Comparison of ENCODE assay signal across 11 mouse cellular contexts in the genomic region with DNA sequence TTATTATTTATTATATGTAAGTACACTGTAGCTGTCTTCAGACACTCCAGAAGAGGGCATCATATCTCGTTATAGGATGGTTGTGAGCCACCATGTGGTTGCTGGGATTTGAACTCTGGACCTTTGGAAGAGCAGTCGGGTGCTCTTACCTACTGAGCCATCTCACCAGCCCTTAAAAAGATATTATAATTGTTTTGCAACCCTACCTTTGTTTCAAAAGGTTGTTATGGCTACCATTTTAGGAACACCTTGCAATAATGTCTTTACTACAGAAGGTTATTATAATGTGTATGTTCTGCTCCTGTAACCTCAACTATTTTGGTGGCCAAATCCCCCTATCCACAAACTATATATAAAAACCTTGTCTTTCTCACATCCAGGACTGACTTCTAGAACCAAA. TPM values are rescaled to one million over a fixed set of nuclear protein-coding genes. Genes with fewer than 3 reads are reported as not detected.
DNase-seq lines count a peak whose midpoint lies in the region; ATAC-seq and TF ChIP-seq lines count a peak whose summit lies in the region.
"Not testable (repeated sequence)": the region's sequence is repeated elsewhere in the genome, so short reads cannot be mapped to it uniquely, and the experiment has no call there.
"Had no signal": no experiment of that assay in that cellular context is flagged by ENCODE, and none has a peak within 500 bp of the region (broad histone marks: within the 10 kb centered on the region; RNA-seq: fewer than 3 reads in every experiment).

No protein-coding gene starts in this region.

- H3K27ac ChIP-seq in ES-Bruce4 (ENCODE audit: insufficient read depth, low read length); embryonic facial prominence, embryonic 15.5 days (replicated peaks); heart, embryonic 11.5 days (ENCODE audit: low read depth, low read length); hindbrain, embryonic 15.5 days (replicated peaks); limb, embryonic 10.5 days; midbrain, embryonic 11.5 days (ENCODE audit: low read depth, low read length); stomach, embryonic 16.5 days (ENCODE audit: low read length): not testable (repeated sequence)
- peak overlapping the region; percentile 95; the same call in 1 of the 2 replicates for H3K27ac ChIP-seq in liver, embryonic 15.5 days (replicated peaks)

- H3K4me3 ChIP-seq in ES-Bruce4 (ENCODE audit: low read depth, low read length); heart, embryonic 11.5 days (ENCODE audit: low read depth, low read length); stomach, embryonic 16.5 days (replicated peaks; ENCODE audit: low read length): not testable (repeated sequence)
- peak overlapping the region; percentile 75 for H3K4me3 ChIP-seq in embryonic facial prominence, embryonic 15.5 days (replicated peaks)
- H3K4me3 ChIP-seq in hindbrain, embryonic 15.5 days = peak overlapping the region; percentile 80; the same call in 1 of the 2 replicates
- H3K4me3 ChIP-seq in limb, embryonic 10.5 days = peak overlapping the region; percentile 78
- peak overlapping the region; percentile 90 for H3K4me3 ChIP-seq in liver, embryonic 15.5 days (replicated peaks)
- H3K4me3 ChIP-seq in midbrain, embryonic 11.5 days (ENCODE audit: low read depth, low read length) = peak overlapping the region; percentile 56; the same call in 1 of the 2 replicates

- not testable (repeated sequence) for DNase-seq in limb, embryonic 10.5 days (ENCODE audit: low spot score); midbrain, embryonic 11.5 days (ENCODE audit: low spot score, missing footprints)

- TF ChIP-seq POLR2A in ES-Bruce4 (IDR thresholded peaks at IDR 0.05; ENCODE audit: insufficient read depth, low read length) = not testable (repeated sequence)

- WGBS in embryonic facial prominence, embryonic 15.5 days = 92% methylated on average over 2 of the region's 2 CpGs
- WGBS in heart, embryonic 11.5 days (ENCODE audit: insufficient replicate concordance) = 85% methylated on average over 2 of the region's 2 CpGs
- 94% methylated on average over 2 of the region's 2 CpGs for WGBS in hindbrain, embryonic 15.5 days
- 95% methylated on average over 2 of the region's 2 CpGs for WGBS in limb, embryonic 10.5 days
- WGBS in liver, embryonic 15.5 days (ENCODE audit: insufficient replicate concordance) = 68% methylated on average over 2 of the region's 2 CpGs
- WGBS in midbrain, embryonic 11.5 days = 91% methylated on average over 2 of the region's 2 CpGs
- 83% methylated on average over 2 of the region's 2 CpGs for WGBS in stomach, embryonic 16.5 days

- not testable (repeated sequence) for TF ChIP-seq EP300 in ES-Bruce4 (IDR thresholded peaks at IDR 0.05; ENCODE audit: insufficient read depth, low read depth, low read length)

- H3K9me3 ChIP-seq in ES-Bruce4 (replicated peaks; ENCODE audit: control insufficient read depth, insufficient read depth, low read length, poor library complexity, severe bottlenecking); embryonic facial prominence, embryonic 15.5 days (replicated peaks); heart, embryonic 11.5 days (replicated peaks; ENCODE audit: control insufficient read depth, low read length); hindbrain, embryonic 15.5 days; limb, embryonic 10.5 days (replicated peaks); liver, embryonic 15.5 days (replicated peaks); midbrain, embryonic 11.5 days (ENCODE audit: control insufficient read depth, low read length); stomach, embryonic 16.5 days (replicated peaks; ENCODE audit: control insufficient read depth, low read length): not testable (repeated sequence)

- peak overlapping the region; percentile 70; the same call in 1 of the 2 replicates for H3K4me2 ChIP-seq in embryonic facial prominence, embryonic 15.5 days (replicated peaks)
- peak overlapping the region; percentile 91 for H3K4me2 ChIP-seq in heart, embryonic 11.5 days
- H3K4me2 ChIP-seq in hindbrain, embryonic 15.5 days = peak overlapping the region; percentile 83; the same call in 1 of the 2 replicates
- H3K4me2 ChIP-seq in liver, embryonic 15.5 days = peak overlapping the region; percentile 89
- peak overlapping the region; percentile 73; the same call in 1 of the 2 replicates for H3K4me2 ChIP-seq in midbrain, embryonic 11.5 days
- peak overlapping the region; percentile 88 for H3K4me2 ChIP-seq in stomach, embryonic 16.5 days (ENCODE audit: low read depth, low read length)

- H3K9ac ChIP-seq in ES-Bruce4 (ENCODE audit: low read depth, poor library complexity, severe bottlenecking) = peak overlapping the region; percentile 91
- not testable (repeated sequence) for H3K9ac ChIP-seq in embryonic facial prominence, embryonic 15.5 days; heart, embryonic 11.5 days (ENCODE audit: low read depth, low read length); hindbrain, embryonic 15.5 days; midbrain, embryonic 11.5 days (ENCODE audit: low read length)
- H3K9ac ChIP-seq in liver, embryonic 15.5 days = peak overlapping the region; percentile 91
- H3K9ac ChIP-seq in stomach, embryonic 16.5 days (ENCODE audit: low read length) = 0 out of 2 replicates have a peak overlapping the region, but pooled peaks have one; percentile 92

- ATAC-seq in embryonic facial prominence, embryonic 15.5 days (ENCODE audit: insufficient number of reproducible peaks, low FRiP score, low TSS enrichment, low read depth); heart, embryonic 11.5 days (replicated peaks; ENCODE audit: insufficient number of reproducible peaks, low FRiP score, low TSS enrichment); hindbrain, embryonic 15.5 days (ENCODE audit: low FRiP score, low read depth); liver, embryonic 15.5 days (ENCODE audit: insufficient read depth); midbrain, embryonic 11.5 days (ENCODE audit: low FRiP score); stomach, embryonic 16.5 days (ENCODE audit: insufficient read depth, low FRiP score): not testable (repeated sequence)

- H3K4me1 ChIP-seq in ES-Bruce4 (ENCODE audit: control insufficient read depth, insufficient read depth, low read length); heart, embryonic 11.5 days (ENCODE audit: control insufficient read depth, insufficient read depth, low read length): not testable (repeated sequence)
- H3K4me1 ChIP-seq in embryonic facial prominence, embryonic 15.5 days = peaks cover 26% of the 10 kb centered on the region
- peaks cover 18% of the 10 kb centered on the region for H3K4me1 ChIP-seq in hindbrain, embryonic 15.5 days (replicated peaks)
- peaks cover 48% of the 10 kb centered on the region for H3K4me1 ChIP-seq in limb, embryonic 10.5 days
- H3K4me1 ChIP-seq in liver, embryonic 15.5 days (replicated peaks) = peaks cover 44% of the 10 kb centered on the region
- H3K4me1 ChIP-seq in midbrain, embryonic 11.5 days (ENCODE audit: control insufficient read depth, insufficient read depth, low read length) = peaks cover 11% of the 10 kb centered on the region
- peaks cover 34% of the 10 kb centered on the region for H3K4me1 ChIP-seq in stomach, embryonic 16.5 days (ENCODE audit: control insufficient read depth, insufficient read depth, low read length)

- H3K36me3 ChIP-seq in ES-Bruce4 (ENCODE audit: control insufficient read depth, insufficient read depth, low read length, poor library complexity, severe bottlenecking); embryonic facial prominence, embryonic 15.5 days; heart, embryonic 11.5 days (ENCODE audit: control insufficient read depth, insufficient read depth, low read length); hindbrain, embryonic 15.5 days; liver, embryonic 15.5 days (replicated peaks); midbrain, embryonic 11.5 days (ENCODE audit: control insufficient read depth, insufficient read depth, low read length); stomach, embryonic 16.5 days (ENCODE audit: control insufficient read depth, insufficient read depth, low read length): not testable (repeated sequence)
- peaks cover 22% of the 10 kb centered on the region for H3K36me3 ChIP-seq in limb, embryonic 10.5 days

- H3K27me3 ChIP-seq in ES-Bruce4 (ENCODE audit: control insufficient read depth, insufficient read depth, low read length, poor library complexity, severe bottlenecking); embryonic facial prominence, embryonic 15.5 days; heart, embryonic 11.5 days (ENCODE audit: control insufficient read depth, insufficient read depth, low read length); hindbrain, embryonic 15.5 days; limb, embryonic 10.5 days (ENCODE audit: low read depth, poor library complexity, severe bottlenecking); liver, embryonic 15.5 days; midbrain, embryonic 11.5 days (ENCODE audit: control insufficient read depth, insufficient read depth, low read length); stomach, embryonic 16.5 days (ENCODE audit: control insufficient read depth, insufficient read depth, low read length): not testable (repeated sequence)

- TF ChIP-seq CTCF in ES-Bruce4 (IDR thresholded peaks at IDR 0.05; ENCODE audit: low read depth, low read length) = not testable (repeated sequence)

RNA-seq across cellular contexts. Expression of gene Pih1d1, which starts 1.1 kb away (rescaled TPM):
- polyA plus RNA-seq in ES-Bruce4 (2011; ENCODE audit: insufficient read depth, insufficient read length, low read depth, missing spikeins) = 38.5 and 43.6 TPM in 2 replicates
- polyA plus RNA-seq in embryonic facial prominence, embryonic 15.5 days (2015; fragmentation: Nextera tagmentation; extraction: Ambion mirVana) = 81.2 and 87.5 TPM in 2 replicates
- 99.1 and 99.6 TPM in 2 replicates for polyA plus RNA-seq in heart, embryonic 11.5 days (2014; fragmentation: Nextera tagmentation; extraction: Ambion mirVana)
- 92.4 and 98.8 TPM in 2 replicates for polyA plus RNA-seq in hindbrain, embryonic 15.5 days (2015; fragmentation: Nextera tagmentation; extraction: Ambion mirVana)
- 105 and 109 TPM in 2 replicates for polyA plus RNA-seq in limb, embryonic 10.5 days (2016; fragmentation: Nextera tagmentation; extraction: Ambion mirVana)
- 42.2 and 46.8 TPM in 2 replicates for polyA plus RNA-seq in liver, embryonic 15.5 days (2015; fragmentation: Nextera tagmentation; extraction: Ambion mirVana)
- polyA plus RNA-seq in midbrain, embryonic 11.5 days (2014; fragmentation: Nextera tagmentation; extraction: Ambion mirVana) = 104 and 105 TPM in 2 replicates
- polyA plus RNA-seq in stomach, embryonic 16.5 days (2015; fragmentation: Nextera tagmentation; extraction: Ambion mirVana) = 81.0 and 81.9 TPM in 2 replicates

RNA-seq across cellular contexts. Expression of gene Aldh16a1, which starts 1.3 kb away (rescaled TPM):
- polyA plus RNA-seq in ES-Bruce4 (2011; ENCODE audit: insufficient read depth, insufficient read length, low read depth, missing spikeins) = 36.9 and 44.2 TPM in 2 replicates
- 43.7 and 47.1 TPM in 2 replicates for polyA plus RNA-seq in embryonic facial prominence, embryonic 15.5 days (2015; fragmentation: Nextera tagmentation; extraction: Ambion mirVana)
- 28.7 and 28.9 TPM in 2 replicates for polyA plus RNA-seq in heart, embryonic 11.5 days (2014; fragmentation: Nextera tagmentation; extraction: Ambion mirVana)
- 20.8 and 21.9 TPM in 2 replicates for polyA plus RNA-seq in hindbrain, embryonic 15.5 days (2015; fragmentation: Nextera tagmentation; extraction: Ambion mirVana)
- polyA plus RNA-seq in limb, embryonic 10.5 days (2016; fragmentation: Nextera tagmentation; extraction: Ambion mirVana) = 54.2 and 63.7 TPM in 2 replicates
- polyA plus RNA-seq in liver, embryonic 15.5 days (2015; fragmentation: Nextera tagmentation; extraction: Ambion mirVana) = 31.4 and 32.6 TPM in 2 replicates
- 22.0 and 25.7 TPM in 2 replicates for polyA plus RNA-seq in midbrain, embryonic 11.5 days (2014; fragmentation: Nextera tagmentation; extraction: Ambion mirVana)
- polyA plus RNA-seq in stomach, embryonic 16.5 days (2015; fragmentation: Nextera tagmentation; extraction: Ambion mirVana) = 39.5 and 49.2 TPM in 2 replicates

RNA-seq across cellular contexts. Expression of gene Slc17a7, which starts 10.7 kb away (rescaled TPM):
- polyA plus RNA-seq in ES-Bruce4 (2011; ENCODE audit: insufficient read depth, insufficient read length, low read depth, missing spikeins) = 0.94 and 1.6 TPM in 2 replicates
- polyA plus RNA-seq in embryonic facial prominence, embryonic 15.5 days (2015; fragmentation: Nextera tagmentation; extraction: Ambion mirVana) = 0.33 and 0.39 TPM in 2 replicates
- polyA plus RNA-seq in heart, embryonic 11.5 days (2014; fragmentation: Nextera tagmentation; extraction: Ambion mirVana) = 3.0 and 3.7 TPM in 2 replicates
- polyA plus RNA-seq in hindbrain, embryonic 15.5 days (2015; fragmentation: Nextera tagmentation; extraction: Ambion mirVana) = 0.71 and 1.5 TPM in 2 replicates
- 0.06 TPM in 1 of 2 replicates, not detected in the other for polyA plus RNA-seq in limb, embryonic 10.5 days (2016; fragmentation: Nextera tagmentation; extraction: Ambion mirVana)
- polyA plus RNA-seq in liver, embryonic 15.5 days (2015; fragmentation: Nextera tagmentation; extraction: Ambion mirVana) = not detected in 2 replicates
- 0.40 and 0.51 TPM in 2 replicates for polyA plus RNA-seq in midbrain, embryonic 11.5 days (2014; fragmentation: Nextera tagmentation; extraction: Ambion mirVana)
- polyA plus RNA-seq in stomach, embryonic 16.5 days (2015; fragmentation: Nextera tagmentation; extraction: Ambion mirVana) = 0.15 and 0.22 TPM in 2 replicates
- polyA plus RNA-seq: CD4-positive, CD25-positive, alpha-beta regulatory T cell, adult 4 months; liver, adult 2 months; thymus, postnatal 0 days had no signal

RNA-seq across cellular contexts. Expression of gene Flt3l, which starts 16.8 kb away (rescaled TPM):
- polyA plus RNA-seq in ES-Bruce4 (2011; ENCODE audit: insufficient read depth, insufficient read length, low read depth, missing spikeins) = 3.0 and 3.7 TPM in 2 replicates
- polyA plus RNA-seq in embryonic facial prominence, embryonic 15.5 days (2015; fragmentation: Nextera tagmentation; extraction: Ambion mirVana) = 2.6 and 3.4 TPM in 2 replicates
- polyA plus RNA-seq in heart, embryonic 11.5 days (2014; fragmentation: Nextera tagmentation; extraction: Ambion mirVana) = 1.6 and 2.5 TPM in 2 replicates
- 2.0 and 2.7 TPM in 2 replicates for polyA plus RNA-seq in hindbrain, embryonic 15.5 days (2015; fragmentation: Nextera tagmentation; extraction: Ambion mirVana)
- 1.4 and 1.5 TPM in 2 replicates for polyA plus RNA-seq in limb, embryonic 10.5 days (2016; fragmentation: Nextera tagmentation; extraction: Ambion mirVana)
- 3.4 and 3.7 TPM in 2 replicates for polyA plus RNA-seq in liver, embryonic 15.5 days (2015; fragmentation: Nextera tagmentation; extraction: Ambion mirVana)
- polyA plus RNA-seq in midbrain, embryonic 11.5 days (2014; fragmentation: Nextera tagmentation; extraction: Ambion mirVana) = 0.40 and 0.97 TPM in 2 replicates
- 2.2 and 2.8 TPM in 2 replicates for polyA plus RNA-seq in stomach, embryonic 16.5 days (2015; fragmentation: Nextera tagmentation; extraction: Ambion mirVana)

RNA-seq across cellular contexts. Expression of gene Gm45713, which starts 17.0 kb away (rescaled TPM):
- not detected in 2 replicates for polyA plus RNA-seq in ES-Bruce4 (2011; ENCODE audit: insufficient read depth, insufficient read length, low read depth, missing spikeins)
- polyA plus RNA-seq in embryonic facial prominence, embryonic 15.5 days (2015; fragmentation: Nextera tagmentation; extraction: Ambion mirVana) = 0.12 and 0.37 TPM in 2 replicates
- polyA plus RNA-seq in heart, embryonic 11.5 days (2014; fragmentation: Nextera tagmentation; extraction: Ambion mirVana) = 0.21 TPM in 2 replicates
- polyA plus RNA-seq in hindbrain, embryonic 15.5 days (2015; fragmentation: Nextera tagmentation; extraction: Ambion mirVana) = not detected in 2 replicates
- polyA plus RNA-seq in limb, embryonic 10.5 days (2016; fragmentation: Nextera tagmentation; extraction: Ambion mirVana) = not detected in 2 replicates
- 0.10 TPM in 1 of 2 replicates, not detected in the other for polyA plus RNA-seq in liver, embryonic 15.5 days (2015; fragmentation: Nextera tagmentation; extraction: Ambion mirVana)
- 0.17 and 0.60 TPM in 2 replicates for polyA plus RNA-seq in midbrain, embryonic 11.5 days (2014; fragmentation: Nextera tagmentation; extraction: Ambion mirVana)
- polyA plus RNA-seq in stomach, embryonic 16.5 days (2015; fragmentation: Nextera tagmentation; extraction: Ambion mirVana) = not detected in 2 replicates
- polyA plus RNA-seq: CD4-positive, CD25-positive, alpha-beta regulatory T cell, adult 4 months; liver, adult 2 months had no signal
